Mouse (Mus musculus) monocyte, adult 5-6 weeks (primary cell): ENCODE data around the gene Prok2. TPM values are rescaled to one million over a fixed set of nuclear protein-coding genes. Genes with fewer than 3 reads are reported as not detected.

Experiments
- ATAC-seq: fragments of 153-309, 156-312 bp; replicated peaks from 2 replicates; pipeline ENCODE4 v1.8.0; 2017; ENCODE audit warnings: mild to moderate bottlenecking; ENCODE audit not compliant: low TSS enrichment, insufficient number of reproducible peaks, severe bottlenecking, poor library complexity, low FRiP score
- total RNA-seq: library from RNA; stranded (forward); fragments of 200-1000, 200-491, 200-594 nt; gene quantifications from 3 replicates; pipeline ENCODE4 v1.2.3, GENCODE M21; 2017

Prok2 gene
- total RNA-seq, 1 experiment from 2014 or later, result not detected

GRCm38 (mm10) chr6:99665457-99666317, 60.5 kb downstream of the Prok2 start:
- no peak for ATAC-seq

- ATAC-seq, result no peak
Observed at GRCm38 (mm10) chr6:99663232-99663631, 63.0 kb downstream of the Prok2 start.

Other genes with a start within 250 kb of the Prok2 start
- gene Foxp1, start 203.7 kb downstream of the Prok2 start, total RNA-seq, result 75.1 to 154 TPM (median 114 TPM) in 3 replicates
- 23.3 to 33.9 TPM (median 30.5 TPM) in 3 replicates for gene Eif4e3, start 59.6 kb downstream of the Prok2 start, total RNA-seq
- 12.8 to 26.5 TPM (median 21.5 TPM) in 3 replicates for gene Gm20696, start 59.6 kb downstream of the Prok2 start, total RNA-seq
- gene Gpr27, start 33.7 kb downstream of the Prok2 start, total RNA-seq, result not detected in 3 replicates